Mouse (Mus musculus): Measurements from ENCODE around the gene Azi2.

DNA sequence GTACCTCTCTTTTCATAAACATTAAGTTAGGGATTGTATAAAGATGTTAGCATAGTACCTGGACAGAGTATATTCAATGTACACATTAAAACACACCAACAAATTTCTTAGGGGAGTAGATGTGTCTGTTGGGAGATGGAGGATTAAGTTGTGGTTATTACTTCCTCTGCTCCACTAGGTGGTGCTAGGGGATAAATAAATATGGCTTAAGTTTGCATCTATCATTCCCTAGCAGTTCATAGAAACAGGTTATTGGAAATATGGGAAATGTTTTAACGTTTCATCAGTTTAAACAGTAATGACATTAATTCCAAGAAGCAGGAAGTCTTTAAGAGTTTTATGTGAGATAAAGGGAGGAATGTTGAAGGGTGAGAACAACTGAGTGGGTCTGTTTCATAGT is 13.0 kb downstream of the Azi2 start:
- TF ChIP-seq EP300 (IDR thresholded peaks at IDR 0.05; ENCODE audit: insufficient read depth, low read depth, low read length) (no peak), POLR2A (IDR thresholded peaks at IDR 0.05; ENCODE audit: insufficient read depth, low read depth, low read length) (no peak)
